Mouse (Mus musculus) MEL (cell line): ENCODE results near the gene Tacc3.

ENCODE experiments used
- BHLHE40 ChIP-seq: IDR thresholded peaks from 2 replicates; pipeline ENCODE4 v1.6.1; 2012; ENCODE audit warnings: low read depth, mild to moderate bottlenecking, inconsistent platforms, low read length, improper control_type of control experiment, borderline replicate concordance
- CHD1 ChIP-seq: IDR thresholded peaks from 2 replicates; pipeline ENCODE4 v1.6.1; 2012; ENCODE audit warnings: low read depth, mild to moderate bottlenecking, inconsistent platforms, low read length, improper control_type of control experiment
- CTCF ChIP-seq, 3 experiments: IDR thresholded peaks in 2 of 3; conservative IDR thresholded peaks in 1 of 3; 2 replicates each; pipeline ENCODE4 v1.5.1; 2011 to 2012; ENCODE audit warnings: low read length in 3 of 3, low read depth in 2 of 3, mild to moderate bottlenecking in 2 of 3, improper control_type of control experiment in 1 of 3, inconsistent platforms in 1 of 3, mixed read lengths in 1 of 3, moderate library complexity in 1 of 3; ENCODE audit not compliant: control insufficient read depth in 1 of 3, insufficient read depth in 1 of 3, poor library complexity in 1 of 3, severe bottlenecking in 1 of 3
- USF2 ChIP-seq, 2 experiments: IDR thresholded peaks; 2 replicates each; pipeline ENCODE4 v1.6.1; 2011 to 2012; ENCODE audit warnings: improper control_type of control experiment in 2 of 2, low read length in 2 of 2, borderline replicate concordance in 1 of 2, inconsistent platforms in 1 of 2, low read depth in 1 of 2, mild to moderate bottlenecking in 1 of 2; ENCODE audit not compliant: insufficient read depth in 1 of 2

GRCm38 (mm10) chr5:33632526-33632925 is 25.4 kb upstream of the Tacc3 start:
- no peak for TF ChIP-seq USF2 (IDR thresholded peaks at IDR 0.05; ENCODE audit: borderline replicate concordance in 1 of 2, insufficient read depth in 1 of 2, low read depth in 1 of 2, low read length in 2 of 2)
- no peak for TF ChIP-seq CTCF (IDR thresholded peaks at IDR 0.05 in 2 of 3, conservative IDR thresholded peaks at IDR 0.05 in 1 of 3; ENCODE audit: control insufficient read depth in 1 of 3, insufficient read depth in 1 of 3, low read depth in 2 of 3, low read length in 3 of 3, poor library complexity in 1 of 3, severe bottlenecking in 1 of 3)
- no peak for TF ChIP-seq BHLHE40
- TF ChIP-seq CHD1 = no peak
